Comparison of ENCODE assay signal across 16 mouse cellular contexts in the genomic region with DNA sequence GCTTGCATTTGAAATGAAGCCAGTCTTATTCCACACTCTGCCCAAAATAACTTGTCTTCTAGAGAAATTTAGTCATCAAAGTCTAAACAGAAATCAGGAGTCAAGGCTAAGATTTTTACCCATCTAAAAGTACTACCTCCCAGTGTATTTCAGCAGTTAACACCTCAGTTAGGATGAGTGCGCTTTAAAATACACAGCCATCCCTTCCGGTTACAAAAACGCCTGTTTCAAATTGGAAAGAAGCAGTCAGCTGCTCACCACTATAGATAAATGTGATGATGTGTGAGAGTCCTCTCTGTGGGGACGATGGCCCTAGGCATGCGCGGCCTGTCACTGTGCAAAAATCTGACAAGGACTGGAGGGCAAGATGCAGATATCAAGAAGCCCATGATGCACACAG.
"Had no signal": no experiment of that assay in that cellular context is flagged by ENCODE, and none has a peak within 500 bp of the region (broad histone marks: within the 10 kb centered on the region; RNA-seq: fewer than 3 reads in every experiment).

No protein-coding gene starts in this region.

- H3K27ac ChIP-seq: intestine, embryonic 15.5 days; limb, embryonic 13.5 days; liver, embryonic 15.5 days; midbrain, embryonic 15.5 days; neural tube, embryonic 12.5 days; stomach, postnatal 0 days had no signal

- H3K4me2 ChIP-seq: intestine, embryonic 15.5 days; limb, embryonic 13.5 days; liver, embryonic 11.5 days; liver, embryonic 15.5 days; lung, embryonic 14.5 days; midbrain, embryonic 11.5 days; midbrain, embryonic 15.5 days; neural tube, embryonic 12.5 days had no signal

- H3K9me3 ChIP-seq: intestine, embryonic 15.5 days; limb, embryonic 13.5 days; liver, embryonic 15.5 days; midbrain, embryonic 15.5 days; neural tube, embryonic 12.5 days had no signal

- H3K4me1 ChIP-seq: midbrain, embryonic 15.5 days; neural tube, embryonic 12.5 days had no signal

- DNase-seq: kidney, adult 18-20 months; kidney, postnatal 10 days; kidney, postnatal 4 days; lung, embryonic 14.5 days; lung, postnatal 10 days; lung, postnatal 4 days; thymus, adult 18-20 months; thymus, postnatal 14 days had no signal

- ATAC-seq: intestine, embryonic 15.5 days; midbrain, embryonic 15.5 days had no signal

- H3K27me3 ChIP-seq: intestine, embryonic 15.5 days; liver, embryonic 15.5 days; midbrain, embryonic 15.5 days; neural tube, embryonic 12.5 days had no signal

- H3K4me3 ChIP-seq: intestine, embryonic 15.5 days; limb, embryonic 13.5 days; liver, embryonic 15.5 days; midbrain, embryonic 15.5 days; neural tube, embryonic 12.5 days had no signal

- H3K36me3 ChIP-seq: intestine, embryonic 15.5 days; limb, embryonic 13.5 days; liver, embryonic 15.5 days; midbrain, embryonic 15.5 days; neural tube, embryonic 12.5 days had no signal

- H3K9ac ChIP-seq: intestine, embryonic 15.5 days; limb, embryonic 13.5 days; liver, embryonic 15.5 days; lung, embryonic 14.5 days; midbrain, embryonic 15.5 days; neural tube, embryonic 12.5 days had no signal
